10 mouse cellular contexts compared by ENCODE assay signal in the genomic region with DNA sequence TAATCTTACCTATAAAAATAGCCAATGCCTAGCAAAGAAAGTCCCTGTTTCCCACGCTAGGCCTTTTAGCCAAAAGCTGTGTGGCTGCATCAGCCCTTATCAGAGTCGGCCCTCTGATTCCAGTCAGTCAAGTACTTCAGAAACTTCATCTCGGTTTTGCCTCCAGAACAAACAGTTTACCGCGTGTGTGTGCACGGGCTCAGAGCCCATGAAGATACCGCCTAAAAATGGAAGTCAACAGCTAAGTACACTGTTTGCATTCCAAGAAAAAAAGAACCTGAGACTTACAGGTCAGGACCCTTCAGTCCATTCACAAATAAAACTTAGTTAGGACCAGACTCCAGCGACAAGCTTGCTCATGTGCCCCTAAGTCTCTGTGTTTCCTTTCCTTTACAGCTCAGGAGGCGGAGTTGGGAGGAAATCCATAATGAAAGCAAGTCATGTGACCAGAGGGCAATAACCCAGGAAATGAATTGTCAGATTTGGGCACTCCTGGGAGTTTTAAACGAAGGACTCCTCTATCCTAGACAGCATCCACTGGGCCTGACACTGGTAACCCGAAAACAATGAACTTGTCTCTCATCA. TPM values are rescaled to one million over a fixed set of nuclear protein-coding genes. Genes with fewer than 3 reads are reported as not detected.
DNase-seq lines count a peak whose midpoint lies in the region; ATAC-seq lines count a peak whose summit lies in the region.
"Had no signal": no experiment of that assay in that cellular context is flagged by ENCODE, and none has a peak within 500 bp of the region (broad histone marks: within the 10 kb centered on the region; RNA-seq: fewer than 3 reads in every experiment).

No protein-coding gene starts in this region.

- H3K4me2 ChIP-seq in hindbrain, embryonic 12.5 days (replicated peaks) = no peak overlapping the region
- H3K4me2 ChIP-seq in hindbrain, embryonic 11.5 days (replicated peaks; ENCODE audit: low read depth, low read length) = no peak overlapping the region
- H3K4me2 ChIP-seq in embryonic facial prominence, embryonic 13.5 days = peak overlapping the region; percentile 19; the same call in 1 of the 2 replicates
- H3K4me2 ChIP-seq in intestine, embryonic 16.5 days (ENCODE audit: low read depth, low read length) = peak overlapping the region; percentile 26; the same call in 1 of the 2 replicates

- no peak overlapping the region for H3K4me3 ChIP-seq in hindbrain, embryonic 12.5 days
- H3K4me3 ChIP-seq in hindbrain, embryonic 11.5 days (ENCODE audit: low read depth, low read length) = no peak overlapping the region
- H3K4me3 ChIP-seq in embryonic facial prominence, embryonic 13.5 days = no peak overlapping the region
- H3K4me3 ChIP-seq in intestine, embryonic 16.5 days (ENCODE audit: low read length) = no peak overlapping the region

- 53% methylated on average over 11 of the region's 11 CpGs for WGBS in hindbrain, embryonic 12.5 days
- 60% methylated on average over 11 of the region's 11 CpGs for WGBS in hindbrain, embryonic 11.5 days
- WGBS in embryonic facial prominence, embryonic 13.5 days = 47% methylated on average over 11 of the region's 11 CpGs
- 40% methylated on average over 11 of the region's 11 CpGs for WGBS in intestine, embryonic 16.5 days

- no peaks in the 10 kb centered on the region for H3K9me3 ChIP-seq in hindbrain, embryonic 12.5 days (replicated peaks)
- H3K9me3 ChIP-seq in hindbrain, embryonic 11.5 days (ENCODE audit: control insufficient read depth, low read length) = no peaks in the 10 kb centered on the region
- no peaks in the 10 kb centered on the region for H3K9me3 ChIP-seq in embryonic facial prominence, embryonic 13.5 days
- H3K9me3 ChIP-seq in intestine, embryonic 16.5 days (ENCODE audit: control insufficient read depth, low read length) = no peaks in the 10 kb centered on the region

- no peak overlapping the region for H3K9ac ChIP-seq in hindbrain, embryonic 12.5 days
- H3K9ac ChIP-seq in hindbrain, embryonic 11.5 days (ENCODE audit: low read depth, low read length) = no peak overlapping the region
- no peak overlapping the region for H3K9ac ChIP-seq in embryonic facial prominence, embryonic 13.5 days
- no peak overlapping the region for H3K9ac ChIP-seq in intestine, embryonic 16.5 days (ENCODE audit: low read depth, low read length)

- DNase-seq in hindbrain, embryonic 11.5 days (ENCODE audit: low spot score) = no peak
- DNase-seq in CD4-positive helper T cell, adult 2 months (ENCODE audit: low read depth, low spot score) = peak; percentile 70
- no peak for DNase-seq in layer of hippocampus, postnatal 10 days (ENCODE audit: low spot score in 2 of 2)
- no peak for DNase-seq in urinary bladder, postnatal 4 days (ENCODE audit: low spot score in 2 of 2)
- DNase-seq: kidney, adult 18-20 months; right cerebral cortex, postnatal 4 days had no signal

- no peak for ATAC-seq in hindbrain, embryonic 12.5 days (ENCODE audit: low FRiP score)
- ATAC-seq in hindbrain, embryonic 11.5 days (ENCODE audit: low FRiP score) = no peak
- ATAC-seq in embryonic facial prominence, embryonic 13.5 days (ENCODE audit: insufficient number of reproducible peaks, insufficient read depth, low FRiP score, low TSS enrichment, low read depth) = no peak
- peak; percentile 49; the same call in 1 of the 2 replicates for ATAC-seq in intestine, embryonic 16.5 days

- peak overlapping the region; percentile 52; the same call in 1 of the 2 replicates for H3K27ac ChIP-seq in hindbrain, embryonic 12.5 days
- H3K27ac ChIP-seq in hindbrain, embryonic 11.5 days (ENCODE audit: low read depth, low read length) = no peak overlapping the region
- H3K27ac ChIP-seq in embryonic facial prominence, embryonic 13.5 days = peak overlapping the region; percentile 62
- H3K27ac ChIP-seq in intestine, embryonic 16.5 days (ENCODE audit: low read length) = no peak overlapping the region

- H3K36me3 ChIP-seq in hindbrain, embryonic 12.5 days = no peaks in the 10 kb centered on the region
- H3K36me3 ChIP-seq in hindbrain, embryonic 11.5 days (ENCODE audit: control insufficient read depth, insufficient read depth, low read length) = no peaks in the 10 kb centered on the region
- no peaks in the 10 kb centered on the region for H3K36me3 ChIP-seq in embryonic facial prominence, embryonic 13.5 days
- no peaks in the 10 kb centered on the region for H3K36me3 ChIP-seq in intestine, embryonic 16.5 days (ENCODE audit: control insufficient read depth, insufficient read depth, low read length)
- H3K36me3 ChIP-seq: G1E had no signal

- peaks cover 86% of the 10 kb centered on the region for H3K4me1 ChIP-seq in hindbrain, embryonic 12.5 days
- H3K4me1 ChIP-seq in hindbrain, embryonic 11.5 days (replicated peaks; ENCODE audit: control insufficient read depth, insufficient read depth, low read length) = peaks cover 24% of the 10 kb centered on the region
- H3K4me1 ChIP-seq in embryonic facial prominence, embryonic 13.5 days = peaks cover 94% of the 10 kb centered on the region
- H3K4me1 ChIP-seq in intestine, embryonic 16.5 days (ENCODE audit: control insufficient read depth, insufficient read depth, low read length) = peaks cover 18% of the 10 kb centered on the region

- H3K27me3 ChIP-seq in hindbrain, embryonic 12.5 days = no peaks in the 10 kb centered on the region
- H3K27me3 ChIP-seq in hindbrain, embryonic 11.5 days (ENCODE audit: control insufficient read depth, insufficient read depth, low read length) = no peaks in the 10 kb centered on the region; the same call in 1 of the 2 replicates
- no peaks in the 10 kb centered on the region for H3K27me3 ChIP-seq in embryonic facial prominence, embryonic 13.5 days
- H3K27me3 ChIP-seq in intestine, embryonic 16.5 days (replicated peaks; ENCODE audit: control insufficient read depth, insufficient read depth, low read length) = no peaks in the 10 kb centered on the region

RNA-seq across cellular contexts. Expression of gene Bcl11b, which starts 29.8 kb away (rescaled TPM):
- polyA plus RNA-seq in hindbrain, embryonic 12.5 days (2016; fragmentation: Nextera tagmentation; extraction: Ambion mirVana) = 25.9 and 37.1 TPM in 2 replicates
- polyA plus RNA-seq in hindbrain, embryonic 11.5 days (2014; fragmentation: Nextera tagmentation; extraction: Ambion mirVana) = 6.8 and 8.4 TPM in 2 replicates
- polyA plus RNA-seq in embryonic facial prominence, embryonic 13.5 days (2015; fragmentation: Nextera tagmentation; extraction: Ambion mirVana) = 35.7 and 40.6 TPM in 2 replicates
- polyA plus RNA-seq in intestine, embryonic 16.5 days (2015; fragmentation: Nextera tagmentation; extraction: Ambion mirVana) = 3.4 and 5.5 TPM in 2 replicates
- 100 to 1,000 TPM; 118 to 127 TPM for total RNA-seq in layer of hippocampus, postnatal 10 days (2021)
- polyA plus RNA-seq: G1E had no signal

Comparison
In these comparisons a context has a peak if more than half of its experiments do, and no peak if none do; other contexts are left out.
1. H3K27ac ChIP-seq: peak in hindbrain, embryonic 12.5 days (single experiment) and embryonic facial prominence, embryonic 13.5 days (single experiment); none in hindbrain, embryonic 11.5 days (single experiment) and intestine, embryonic 16.5 days (single experiment).
2. H3K4me2 ChIP-seq: peak in embryonic facial prominence, embryonic 13.5 days (single experiment) and intestine, embryonic 16.5 days (single experiment); none in hindbrain, embryonic 12.5 days (single experiment) and hindbrain, embryonic 11.5 days (single experiment).